Mouse (Mus musculus): ENCODE results near the gene 1700015F17Rik. TPM values are rescaled to one million over a fixed set of nuclear protein-coding genes. Genes with fewer than 3 reads are reported as not detected.

1700015F17Rik gene
- polyA plus RNA-seq, 1 experiment from 2014 or later, result not detected

GRCm38 (mm10) chr5:5481662-5482061, 2.7 kb upstream of the 1700015F17Rik start:
- no peak overlapping the region for H3K27ac ChIP-seq (ENCODE audit: low read length)
- H3K4me3 ChIP-seq (ENCODE audit: low read depth, low read length), result no peak overlapping the region
- no peak for ATAC-seq (ENCODE audit: low read depth)
- WGBS (ENCODE audit: insufficient replicate concordance), result 2% methylated on average over 1 of the region's 1 CpGs
- no peaks in the 10 kb centered on the region for H3K9me3 ChIP-seq (replicated peaks; ENCODE audit: control insufficient read depth, low read length)
- no peak overlapping the region for H3K4me2 ChIP-seq (ENCODE audit: low read depth, low read length)
- no peaks in the 10 kb centered on the region for H3K4me1 ChIP-seq (ENCODE audit: control insufficient read depth, low read depth, low read length)
- H3K36me3 ChIP-seq (ENCODE audit: control insufficient read depth, insufficient read depth), result no peaks in the 10 kb centered on the region
- H3K27me3 ChIP-seq (ENCODE audit: control insufficient read depth, insufficient read depth, low read depth, low read length), result no peaks in the 10 kb centered on the region
- H3K9ac ChIP-seq (ENCODE audit: low read depth, low read length), result no peak overlapping the region

GRCm38 (mm10) chr5:5476133-5476532, 2.8 kb downstream of the 1700015F17Rik start:
- H3K27ac ChIP-seq (ENCODE audit: low read length), result no peak overlapping the region
- no peaks in the 10 kb centered on the region for H3K36me3 ChIP-seq (ENCODE audit: control insufficient read depth, insufficient read depth)
- no peaks in the 10 kb centered on the region for H3K4me1 ChIP-seq (ENCODE audit: control insufficient read depth, low read depth, low read length)
- no peak for ATAC-seq (ENCODE audit: low read depth)
- 62% methylated on average over 4 of the region's 4 CpGs for WGBS (ENCODE audit: insufficient replicate concordance)
- no peak overlapping the region for H3K4me2 ChIP-seq (ENCODE audit: low read depth, low read length)
- no peak overlapping the region for H3K4me3 ChIP-seq (ENCODE audit: low read depth, low read length)
- no peaks in the 10 kb centered on the region for H3K27me3 ChIP-seq (ENCODE audit: control insufficient read depth, insufficient read depth, low read depth, low read length)
- H3K9ac ChIP-seq (ENCODE audit: low read depth, low read length), result no peak overlapping the region
- no peaks in the 10 kb centered on the region for H3K9me3 ChIP-seq (replicated peaks; ENCODE audit: control insufficient read depth, low read length)

- no peaks in the 10 kb centered on the region for H3K4me1 ChIP-seq (ENCODE audit: control insufficient read depth, low read depth, low read length)
- H3K27me3 ChIP-seq (ENCODE audit: control insufficient read depth, insufficient read depth, low read depth, low read length), result no peaks in the 10 kb centered on the region
- ATAC-seq (ENCODE audit: low read depth), result no peak
- H3K9me3 ChIP-seq (replicated peaks; ENCODE audit: control insufficient read depth, low read length), result no peaks in the 10 kb centered on the region
- H3K27ac ChIP-seq (ENCODE audit: low read length), result no peak overlapping the region
- no peaks in the 10 kb centered on the region for H3K36me3 ChIP-seq (ENCODE audit: control insufficient read depth, insufficient read depth)
- no peak overlapping the region for H3K4me2 ChIP-seq (ENCODE audit: low read depth, low read length)
- no peak overlapping the region for H3K4me3 ChIP-seq (ENCODE audit: low read depth, low read length)
- H3K9ac ChIP-seq (ENCODE audit: low read depth, low read length), result no peak overlapping the region
- WGBS (ENCODE audit: insufficient replicate concordance), result 48% methylated on average over 1 of the region's 1 CpGs
Measured at GRCm38 (mm10) chr5:5465256-5465655, 13.7 kb downstream of the 1700015F17Rik start.

DNA sequence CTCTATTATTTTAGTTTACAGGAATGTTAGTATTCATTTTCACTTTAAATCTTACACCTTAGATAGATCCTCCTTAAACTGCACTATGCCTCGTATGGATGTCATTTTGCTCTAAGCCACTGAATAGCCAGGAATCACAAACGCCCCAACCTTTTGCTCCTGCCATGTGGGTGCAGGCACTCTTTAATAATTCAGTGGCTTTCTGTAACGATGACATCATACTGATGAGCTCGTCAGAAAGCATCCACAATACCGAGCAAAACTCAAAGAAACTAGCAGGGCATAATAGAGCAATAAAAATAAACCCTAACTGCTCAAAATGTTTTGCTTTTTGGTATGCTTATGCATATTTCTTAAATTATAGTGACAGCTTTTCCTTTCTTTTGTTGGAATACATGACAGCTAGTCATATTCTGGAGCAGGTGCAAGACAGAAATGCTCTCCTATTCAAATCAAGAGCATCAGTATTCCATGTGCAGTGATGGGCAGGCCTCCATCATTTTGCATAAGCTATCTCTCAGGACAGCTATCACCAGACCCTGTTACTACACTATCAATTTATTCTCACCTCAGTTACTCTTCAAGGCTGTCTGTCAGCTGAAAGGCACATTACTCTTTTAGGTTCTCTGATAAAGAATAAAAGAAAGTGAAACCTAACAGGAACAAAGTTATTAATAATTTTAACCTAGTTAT, 47.1 kb downstream of the 1700015F17Rik start:
- WGBS (ENCODE audit: insufficient replicate concordance), result 51% methylated on average over 5 of the region's 5 CpGs
- H3K9me3 ChIP-seq (replicated peaks; ENCODE audit: control insufficient read depth, low read length), result no peaks in the 10 kb centered on the region

GRCm38 (mm10) chr5:5423723-5424171, 55.2 kb downstream of the 1700015F17Rik start:
- no peak overlapping the region for H3K4me2 ChIP-seq (ENCODE audit: low read depth, low read length)
- H3K4me1 ChIP-seq (ENCODE audit: control insufficient read depth, low read depth, low read length), result no peaks in the 10 kb centered on the region
- no peak overlapping the region for H3K4me3 ChIP-seq (ENCODE audit: low read depth, low read length)
- H3K9me3 ChIP-seq (replicated peaks; ENCODE audit: control insufficient read depth, low read length), result no peaks in the 10 kb centered on the region
- H3K9ac ChIP-seq (ENCODE audit: low read depth, low read length), result no peak overlapping the region
- H3K27ac ChIP-seq (ENCODE audit: low read length), result no peak overlapping the region
- 67% methylated on average over 6 of the region's 6 CpGs for WGBS (ENCODE audit: insufficient replicate concordance)
- no peak for ATAC-seq (ENCODE audit: low read depth)
- no peaks in the 10 kb centered on the region for H3K27me3 ChIP-seq (ENCODE audit: control insufficient read depth, insufficient read depth, low read depth, low read length)
- H3K36me3 ChIP-seq (ENCODE audit: control insufficient read depth, insufficient read depth), result no peaks in the 10 kb centered on the region

More for the DNA sequence above, 47.1 kb downstream of the 1700015F17Rik start:
- no peak overlapping the region for H3K4me2 ChIP-seq (ENCODE audit: low read depth, low read length)
- no peak overlapping the region for H3K9ac ChIP-seq (ENCODE audit: low read depth, low read length)
- no peaks in the 10 kb centered on the region for H3K27me3 ChIP-seq (ENCODE audit: control insufficient read depth, insufficient read depth, low read depth, low read length)
- H3K4me3 ChIP-seq (ENCODE audit: low read depth, low read length), result no peak overlapping the region
- ATAC-seq (ENCODE audit: low read depth), result no peak
- H3K36me3 ChIP-seq (ENCODE audit: control insufficient read depth, insufficient read depth), result no peaks in the 10 kb centered on the region
- H3K4me1 ChIP-seq (ENCODE audit: control insufficient read depth, low read depth, low read length), result no peaks in the 10 kb centered on the region
- no peak overlapping the region for H3K27ac ChIP-seq (ENCODE audit: low read length)

GRCm38 (mm10) chr5:5423081-5423480, 55.9 kb downstream of the 1700015F17Rik start:
- Histone ChIP-seq H3K9ac (ENCODE audit: low read depth, low read length) (no peak overlapping the region), H3K9me3 (replicated peaks; ENCODE audit: control insufficient read depth, low read length) (no peaks in the 10 kb centered on the region), H3K27me3 (ENCODE audit: control insufficient read depth, insufficient read depth, low read depth, low read length) (no peaks in the 10 kb centered on the region), H3K4me3 (ENCODE audit: low read depth, low read length) (no peak overlapping the region), H3K4me1 (ENCODE audit: control insufficient read depth, low read depth, low read length) (no peaks in the 10 kb centered on the region), H3K27ac (ENCODE audit: low read length) (no peak overlapping the region), H3K36me3 (ENCODE audit: control insufficient read depth, insufficient read depth) (no peaks in the 10 kb centered on the region), H3K4me2 (ENCODE audit: low read depth, low read length) (no peak overlapping the region)
- WGBS (ENCODE audit: insufficient replicate concordance), result 77% methylated on average over 4 of the region's 4 CpGs
- no peak for ATAC-seq (ENCODE audit: low read depth)

- ATAC-seq (ENCODE audit: low read depth), result no peak
- no peak overlapping the region for H3K9ac ChIP-seq (ENCODE audit: low read depth, low read length)
- no peak overlapping the region for H3K4me2 ChIP-seq (ENCODE audit: low read depth, low read length)
- no peak overlapping the region for H3K27ac ChIP-seq (ENCODE audit: low read length)
- no peak overlapping the region for H3K4me3 ChIP-seq (ENCODE audit: low read depth, low read length)
- H3K9me3 ChIP-seq (replicated peaks; ENCODE audit: control insufficient read depth, low read length), result no peaks in the 10 kb centered on the region
- WGBS (ENCODE audit: insufficient replicate concordance), result 77% methylated on average over 2 of the region's 2 CpGs
- no peaks in the 10 kb centered on the region for H3K36me3 ChIP-seq (ENCODE audit: control insufficient read depth, insufficient read depth)
- no peaks in the 10 kb centered on the region for H3K27me3 ChIP-seq (ENCODE audit: control insufficient read depth, insufficient read depth, low read depth, low read length)
- H3K4me1 ChIP-seq (ENCODE audit: control insufficient read depth, low read depth, low read length), result no peaks in the 10 kb centered on the region
Measured at GRCm38 (mm10) chr5:5421439-5421838, 57.5 kb downstream of the 1700015F17Rik start.

GRCm38 (mm10) chr5:5419992-5420455, 58.9 kb downstream of the 1700015F17Rik start, which contains the start of gene Cdk14:
TSS of gene Cdk14 (minus strand) at chr5:5420312.
- H3K27ac ChIP-seq (ENCODE audit: low read length), result peak within 1 kb of the TSS; percentile 67
- H3K36me3 ChIP-seq (ENCODE audit: control insufficient read depth, insufficient read depth), result no peaks in the 10 kb centered on the region
- 18% methylated on average over 9 of the region's 9 CpGs for WGBS (ENCODE audit: insufficient replicate concordance)
- H3K4me1 ChIP-seq (ENCODE audit: control insufficient read depth, low read depth, low read length), result no peaks in the 10 kb centered on the region
- no peaks in the 10 kb centered on the region for H3K27me3 ChIP-seq (ENCODE audit: control insufficient read depth, insufficient read depth, low read depth, low read length)
- ATAC-seq (ENCODE audit: low read depth), result peak; percentile 62
- peak within 1 kb of the TSS; percentile 35 for H3K4me3 ChIP-seq (ENCODE audit: low read depth, low read length)
- no peak within 1 kb of the TSS for H3K4me2 ChIP-seq (ENCODE audit: low read depth, low read length)
- no peaks in the 10 kb centered on the region for H3K9me3 ChIP-seq (replicated peaks; ENCODE audit: control insufficient read depth, low read length)
- H3K9ac ChIP-seq (ENCODE audit: low read depth, low read length), result no peak within 1 kb of the TSS

- no peaks in the 10 kb centered on the region for H3K4me1 ChIP-seq (ENCODE audit: control insufficient read depth, low read depth, low read length)
- no peak for ATAC-seq (ENCODE audit: low read depth)
- H3K4me2 ChIP-seq (ENCODE audit: low read depth, low read length), result no peak overlapping the region
- no peaks in the 10 kb centered on the region for H3K9me3 ChIP-seq (replicated peaks; ENCODE audit: control insufficient read depth, low read length)
- H3K27me3 ChIP-seq (ENCODE audit: control insufficient read depth, insufficient read depth, low read depth, low read length), result no peaks in the 10 kb centered on the region
- H3K27ac ChIP-seq (ENCODE audit: low read length), result 0 out of 2 replicates have a peak overlapping the region, but pooled peaks have one; percentile 10
- 38% methylated on average over 1 of the region's 1 CpGs for WGBS (ENCODE audit: insufficient replicate concordance)
- no peak overlapping the region for H3K9ac ChIP-seq (ENCODE audit: low read depth, low read length)
- H3K4me3 ChIP-seq (ENCODE audit: low read depth, low read length), result no peak overlapping the region
- H3K36me3 ChIP-seq (ENCODE audit: control insufficient read depth, insufficient read depth), result no peaks in the 10 kb centered on the region
Measured at GRCm38 (mm10) chr5:5419253-5419652, 59.7 kb downstream of the 1700015F17Rik start.
